Mouse (Mus musculus): ENCODE data around the gene Irf2bpl. TPM values are rescaled to one million over a fixed set of nuclear protein-coding genes. Genes with fewer than 3 reads are reported as not detected.

Gene Irf2bpl
- polyA plus RNA-seq, 1 experiment from 2014 or later: 43.9 TPM

- H3K27ac ChIP-seq: peak overlapping the region; percentile 100
- no peaks in the 10 kb centered on the region for H3K27me3 ChIP-seq
- no peak for ATAC-seq (replicated peaks; ENCODE audit: low FRiP score)
- no peaks in the 10 kb centered on the region for H3K9me3 ChIP-seq (replicated peaks)
- H3K4me3 ChIP-seq (replicated peaks): no peak overlapping the region
- peaks cover 91% of the 10 kb centered on the region for H3K4me1 ChIP-seq
- peak overlapping the region; percentile 19; the same call in 1 of the 2 replicates for H3K4me2 ChIP-seq
- 0 out of 2 replicates have a peak overlapping the region, but pooled peaks have one; percentile 14 for H3K9ac ChIP-seq
- no peaks in the 10 kb centered on the region for H3K36me3 ChIP-seq
- 33% methylated on average over 7 of the region's 7 CpGs for WGBS
Observed at GRCm38 (mm10) chr12:86896441-86896890, 11.9 kb upstream of the Irf2bpl start.

- Histone ChIP-seq H3K9me3 (replicated peaks) (no peaks in the 10 kb centered on the region), H3K27ac (peak overlapping the region; percentile 100), H3K36me3 (no peaks in the 10 kb centered on the region), H3K4me3 (replicated peaks) (no peak overlapping the region), H3K9ac (no peak overlapping the region), H3K27me3 (no peaks in the 10 kb centered on the region), H3K4me1 (peaks cover 93% of the 10 kb centered on the region), H3K4me2 (peak overlapping the region; percentile 68)
- ATAC-seq (replicated peaks; ENCODE audit: low FRiP score): no peak
- 31% methylated on average over 4 of the region's 4 CpGs for WGBS
Observed at GRCm38 (mm10) chr12:86895703-86896409, 11.3 kb upstream of the Irf2bpl start.

- Histone ChIP-seq H3K27me3 (no peaks in the 10 kb centered on the region), H3K9me3 (replicated peaks) (no peaks in the 10 kb centered on the region), H3K9ac (peak overlapping the region; percentile 23), H3K36me3 (no peaks in the 10 kb centered on the region), H3K4me3 (replicated peaks) (peak overlapping the region; percentile 35), H3K4me2 (peak overlapping the region; percentile 68), H3K4me1 (peaks cover 93% of the 10 kb centered on the region), H3K27ac (peak overlapping the region; percentile 100)
- WGBS: 0% methylated on average over 12 of the region's 12 CpGs
- ATAC-seq (replicated peaks; ENCODE audit: low FRiP score): 0 out of 2 replicates have a peak, but pooled peaks have one; percentile 5
Observed at GRCm38 (mm10) chr12:86894841-86895428, 10.3 kb upstream of the Irf2bpl start.

GRCm38 (mm10) chr12:86894184-86894839, 9.7 kb upstream of the Irf2bpl start:
- peak overlapping the region; percentile 49 for H3K9ac ChIP-seq

GRCm38 (mm10) chr12:86893326-86894183, 9.0 kb upstream of the Irf2bpl start:
- H3K4me2 ChIP-seq: peak overlapping the region; percentile 68
- H3K27me3 ChIP-seq: no peaks in the 10 kb centered on the region
- H3K36me3 ChIP-seq: no peaks in the 10 kb centered on the region
- no peaks in the 10 kb centered on the region for H3K9me3 ChIP-seq (replicated peaks)
- ATAC-seq (replicated peaks; ENCODE audit: low FRiP score): peak; percentile 15; the same call in 1 of the 2 replicates
- peak overlapping the region; percentile 34 for H3K4me3 ChIP-seq (replicated peaks)
- peak overlapping the region; percentile 100 for H3K27ac ChIP-seq
- WGBS: 1% methylated on average over 20 of the region's 20 CpGs
- peaks cover 93% of the 10 kb centered on the region for H3K4me1 ChIP-seq
- H3K9ac ChIP-seq: peak overlapping the region; percentile 49

More at GRCm38 (mm10) chr12:86894184-86894839, 9.7 kb upstream of the Irf2bpl start:
- ATAC-seq (replicated peaks; ENCODE audit: low FRiP score): peak; percentile 83
- Histone ChIP-seq H3K9me3 (replicated peaks) (no peaks in the 10 kb centered on the region), H3K4me3 (replicated peaks) (peak overlapping the region; percentile 35), H3K27me3 (no peaks in the 10 kb centered on the region), H3K4me1 (peaks cover 93% of the 10 kb centered on the region), H3K36me3 (no peaks in the 10 kb centered on the region), H3K27ac (peak overlapping the region; percentile 100), H3K4me2 (peak overlapping the region; percentile 68)
- WGBS: under 1% methylated on average over 22 of the region's 26 CpGs

DNA sequence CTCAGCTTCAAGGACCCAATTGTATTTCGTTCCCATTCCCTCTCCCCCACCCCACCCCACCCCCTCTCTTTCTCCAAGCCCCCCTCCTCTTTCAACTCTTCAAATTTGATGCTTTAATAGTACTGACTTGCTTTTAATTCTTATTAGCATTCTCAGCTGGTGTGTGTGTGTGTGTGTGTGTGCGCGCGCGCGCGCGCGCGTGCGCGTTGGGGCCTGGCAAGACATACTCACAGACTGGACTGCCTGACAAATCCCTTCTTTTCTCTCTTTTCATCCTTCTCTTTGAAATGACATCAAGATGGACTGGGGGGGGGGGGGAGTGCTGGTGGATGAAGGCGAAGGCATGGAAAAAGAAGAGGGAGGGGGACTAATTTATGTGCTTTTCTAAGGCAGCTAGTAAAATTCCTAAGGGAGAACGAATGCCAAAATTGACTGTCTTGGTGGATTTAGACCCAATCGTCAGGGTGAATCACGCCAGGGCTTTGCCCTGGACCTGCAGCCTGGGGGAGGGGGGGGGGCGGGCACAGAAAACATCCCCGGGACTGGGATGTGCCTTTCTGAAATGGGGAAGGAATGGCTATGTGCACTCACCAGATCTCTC, 8.2 kb upstream of the Irf2bpl start:
- H3K27me3 ChIP-seq: no peaks in the 10 kb centered on the region
- H3K36me3 ChIP-seq: no peaks in the 10 kb centered on the region
- peak overlapping the region; percentile 100 for H3K27ac ChIP-seq
- 2% methylated on average over 18 of the region's 18 CpGs for WGBS
- ATAC-seq (replicated peaks; ENCODE audit: low FRiP score): no peak
- no peaks in the 10 kb centered on the region for H3K9me3 ChIP-seq (replicated peaks)
- H3K4me2 ChIP-seq: peak overlapping the region; percentile 68
- H3K9ac ChIP-seq: no peak overlapping the region; the same call in 1 of the 2 replicates
- peaks cover 93% of the 10 kb centered on the region for H3K4me1 ChIP-seq
- H3K4me3 ChIP-seq (replicated peaks): peak overlapping the region; percentile 42

DNA sequence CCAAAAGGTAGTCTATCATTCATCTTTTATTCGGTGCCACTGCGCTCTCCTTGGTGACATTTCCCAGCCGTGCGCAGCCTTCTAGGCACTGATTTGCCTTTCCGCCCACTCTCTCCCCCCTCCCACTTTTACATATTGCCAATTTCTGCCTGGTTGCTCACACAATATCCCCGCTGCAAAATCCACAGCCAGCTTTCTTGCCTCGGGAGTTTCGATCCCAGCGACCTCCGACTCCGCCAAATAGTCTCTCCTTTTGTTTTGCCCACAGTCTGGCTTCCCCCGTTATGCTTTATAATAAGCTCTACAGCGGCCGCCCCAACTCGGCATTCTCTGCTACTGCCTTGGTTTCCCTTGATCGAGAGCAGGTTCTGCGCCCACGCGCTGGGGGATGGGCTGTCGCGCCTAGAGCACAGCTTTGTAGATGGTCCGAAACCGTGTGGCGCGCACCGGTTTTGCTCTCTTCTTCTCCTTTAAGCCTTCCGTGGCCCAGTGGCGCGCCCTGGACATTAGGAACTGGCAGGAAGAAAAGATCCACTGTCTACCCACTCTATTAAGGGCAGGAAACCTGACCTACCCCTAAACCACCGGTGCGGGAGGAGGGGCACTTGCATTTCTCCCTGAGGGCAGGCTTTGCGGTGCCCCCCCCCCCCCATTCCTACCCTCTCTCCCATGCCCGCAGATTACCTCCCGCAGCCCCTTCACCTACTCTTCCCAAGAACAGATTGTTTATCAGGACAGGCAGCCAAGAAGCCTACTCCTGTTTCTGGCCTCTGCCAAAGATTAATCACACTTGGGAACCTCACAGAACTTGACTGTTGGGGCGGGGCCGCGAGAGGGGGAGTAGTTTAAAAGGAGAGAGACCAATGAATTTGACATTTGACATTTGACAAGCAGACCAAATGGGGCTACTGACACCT, 7.4 kb upstream of the Irf2bpl start:
- Histone ChIP-seq H3K27me3 (no peaks in the 10 kb centered on the region), H3K4me2 (peak overlapping the region; percentile 68), H3K9me3 (replicated peaks) (no peaks in the 10 kb centered on the region), H3K36me3 (no peaks in the 10 kb centered on the region), H3K9ac (peak overlapping the region; percentile 59), H3K4me1 (peaks cover 93% of the 10 kb centered on the region), H3K4me3 (replicated peaks) (peak overlapping the region; percentile 42), H3K27ac (peak overlapping the region; percentile 100)
- WGBS: under 1% methylated on average over 37 of the region's 37 CpGs
- 0 out of 2 replicates have a peak, but pooled peaks have one; percentile 7 for ATAC-seq (replicated peaks; ENCODE audit: low FRiP score)

- peak overlapping the region; percentile 100 for H3K27ac ChIP-seq
- peak overlapping the region; percentile 59 for H3K9ac ChIP-seq
- no peaks in the 10 kb centered on the region for H3K36me3 ChIP-seq
Observed at GRCm38 (mm10) chr12:86891454-86891785, 6.8 kb upstream of the Irf2bpl start.

GRCm38 (mm10) chr12:86890796-86891301, 6.3 kb upstream of the Irf2bpl start:
- 0 out of 2 replicates have a peak overlapping the region, but pooled peaks have one; percentile 15 for H3K9ac ChIP-seq
- no peaks in the 10 kb centered on the region for H3K9me3 ChIP-seq (replicated peaks)

More at GRCm38 (mm10) chr12:86891454-86891785, 6.8 kb upstream of the Irf2bpl start:
- no peak for ATAC-seq (replicated peaks; ENCODE audit: low FRiP score)
- peaks cover 93% of the 10 kb centered on the region for H3K4me1 ChIP-seq
- H3K9me3 ChIP-seq (replicated peaks): no peaks in the 10 kb centered on the region
- 5% methylated on average over 11 of the region's 11 CpGs for whole genome bisulfite sequencing
- peak overlapping the region; percentile 68 for H3K4me2 ChIP-seq
- peak overlapping the region; percentile 42 for H3K4me3 ChIP-seq (replicated peaks)
- no peaks in the 10 kb centered on the region for H3K27me3 ChIP-seq

DNA sequence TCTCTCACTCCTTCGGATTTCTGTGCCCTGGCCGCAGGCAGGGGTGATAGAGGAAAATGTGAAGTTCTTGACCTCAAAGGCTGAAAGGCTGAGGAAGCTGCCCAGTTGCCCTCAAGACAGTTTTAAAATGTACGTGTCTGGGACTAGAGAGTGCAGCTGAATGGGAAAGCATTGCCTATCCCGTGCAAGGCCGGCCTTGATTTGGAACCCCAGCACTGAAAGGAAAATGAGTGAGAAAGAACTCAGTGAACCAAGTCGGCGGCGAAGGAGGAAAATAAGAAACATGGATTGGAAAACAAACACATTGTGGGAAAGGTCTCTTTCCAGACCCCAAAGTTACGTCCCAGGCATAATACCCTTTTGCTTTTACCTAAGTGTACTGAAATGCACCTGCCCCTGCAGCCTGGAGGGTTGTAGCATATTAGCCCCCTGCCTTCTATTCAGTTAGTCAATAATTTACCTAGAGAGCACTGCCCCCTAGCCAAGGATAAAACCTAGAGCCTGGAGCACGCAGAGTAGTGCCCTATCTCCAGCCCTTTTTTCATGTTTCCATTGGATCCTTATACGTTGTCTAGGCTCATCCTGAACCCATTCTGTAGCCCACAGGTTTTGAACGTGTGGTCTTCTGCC, 5.6 kb upstream of the Irf2bpl start:
- H3K27me3 ChIP-seq: no peaks in the 10 kb centered on the region
- H3K4me2 ChIP-seq: peak overlapping the region; percentile 68
- WGBS: 46% methylated on average over 12 of the region's 12 CpGs
- H3K27ac ChIP-seq: peak overlapping the region; percentile 100
- H3K36me3 ChIP-seq: no peaks in the 10 kb centered on the region
- no peak for ATAC-seq (replicated peaks; ENCODE audit: low FRiP score)
- H3K9me3 ChIP-seq (replicated peaks): no peaks in the 10 kb centered on the region
- H3K4me3 ChIP-seq (replicated peaks): no peak overlapping the region
- H3K9ac ChIP-seq: no peak overlapping the region
- H3K4me1 ChIP-seq: peaks cover 93% of the 10 kb centered on the region

More at GRCm38 (mm10) chr12:86890796-86891301, 6.3 kb upstream of the Irf2bpl start:
- no peak for ATAC-seq (replicated peaks; ENCODE audit: low FRiP score)
- Histone ChIP-seq H3K36me3 (no peaks in the 10 kb centered on the region), H3K4me2 (peak overlapping the region; percentile 68), H3K27me3 (no peaks in the 10 kb centered on the region), H3K4me3 (replicated peaks) (no peak overlapping the region), H3K27ac (peak overlapping the region; percentile 100), H3K4me1 (peaks cover 93% of the 10 kb centered on the region)
- WGBS: 21% methylated on average over 8 of the region's 8 CpGs
